Mouse (Mus musculus) limb, embryonic 14.5 days (tissue): Measurements from ENCODE around the gene Ppm1j. TPM values are rescaled to one million over a fixed set of nuclear protein-coding genes. Genes with fewer than 3 reads are reported as not detected.

ENCODE experiments used
- ATAC-seq: fragments of 200-750 bp; cut with Nextera tagmentation; 2 replicates; pipeline ENCODE4 v1.8.0; 2017; ENCODE audit warnings: low read depth, moderate number of reproducible peaks, moderate TSS enrichment; ENCODE audit not compliant: low FRiP score
- DNase-seq: peaks from one replicate; pipeline ENCODE4 v3.0.0-alpha.2; 2015; ENCODE audit warnings: low spot score
- H3K27ac ChIP-seq: fragments of 300-500 bp; sonication (generic); replicated peaks from 2 replicates; pipeline ENCODE4 v1.5.1; 2014; ENCODE audit warnings: low read depth, mild to moderate bottlenecking, low read length, moderate library complexity, mixed read lengths
- H3K27me3 ChIP-seq: fragments of 300-500 bp; sonication (generic); 2 replicates; pipeline ENCODE4 v1.6.1; 2014; ENCODE audit warnings: low read length, mixed read lengths; ENCODE audit not compliant: control insufficient read depth, insufficient read depth
- H3K36me3 ChIP-seq: fragments of 300-500 bp; sonication (generic); 2 replicates; pipeline ENCODE4 v1.6.1; 2014; ENCODE audit warnings: mild to moderate bottlenecking, low read length, moderate library complexity, mixed read lengths; ENCODE audit not compliant: control insufficient read depth, insufficient read depth
- H3K4me1 ChIP-seq: fragments of 300-500 bp; sonication (generic); 2 replicates; pipeline ENCODE4 v1.6.1; 2014; ENCODE audit warnings: antibody characterized with exemption, low read length, mixed read lengths; ENCODE audit not compliant: control insufficient read depth, insufficient read depth
- H3K4me2 ChIP-seq: fragments of 300-500 bp; sonication (generic); replicated peaks from 2 replicates; pipeline ENCODE4 v1.6.1; 2014; ENCODE audit warnings: low read depth, mild to moderate bottlenecking, low read length, moderate library complexity; ENCODE audit not compliant: severe bottlenecking
- H3K4me3 ChIP-seq: fragments of 300-500 bp; sonication (generic); replicated peaks from 2 replicates; pipeline ENCODE4 v1.5.1; 2014; ENCODE audit warnings: low read length
- H3K9ac ChIP-seq: fragments of 300-500 bp; sonication (generic); 2 replicates; pipeline ENCODE4 v1.6.1; 2014; ENCODE audit warnings: mild to moderate bottlenecking, low read depth, low read length, moderate library complexity; ENCODE audit not compliant: severe bottlenecking
- H3K9me3 ChIP-seq: fragments of 300-500 bp; sonication (generic); 2 replicates; pipeline ENCODE4 v1.6.1; 2016; ENCODE audit warnings: low read length; ENCODE audit not compliant: control insufficient read depth
- POLR2A ChIP-seq: fragments of 200-500 bp; IDR thresholded peaks from 2 replicates; pipeline ENCODE4 v1.8.0; 2012; ENCODE audit warnings: inconsistent platforms, mild to moderate bottlenecking, moderate library complexity, borderline replicate concordance; ENCODE audit not compliant: insufficient read depth, insufficient read length; ENCODE audit errors: extremely low read depth
- WGBS: fragments of 180-500 bp; shearing (Covaris S2); extraction: QIAGEN DNeasy Blood & Tissue Kit; methylation state at CpG from one replicate; pipeline ENCODE4 v1.1.7; 2014; 5-methylcytosine and 5-hydroxymethylcytosine counted together
- polyA plus RNA-seq, 2 experiments: library from polyadenylated mRNA; depleted of rRNA in 1 of 2; stranded (reverse) in 1 of 2; unstranded in 1 of 2; fragments of >200 nt; fragmentation: Nextera tagmentation in 1 of 2; extraction: Ambion mirVana in 1 of 2; gene quantifications; 2 replicates each; pipeline versions ENCODE4 v1.2.1 to v1.2.3; 2012 to 2014

Gene Ppm1j
- polyA plus RNA-seq, 2 experiments = 4.4 to 6.5 TPM

DNA sequence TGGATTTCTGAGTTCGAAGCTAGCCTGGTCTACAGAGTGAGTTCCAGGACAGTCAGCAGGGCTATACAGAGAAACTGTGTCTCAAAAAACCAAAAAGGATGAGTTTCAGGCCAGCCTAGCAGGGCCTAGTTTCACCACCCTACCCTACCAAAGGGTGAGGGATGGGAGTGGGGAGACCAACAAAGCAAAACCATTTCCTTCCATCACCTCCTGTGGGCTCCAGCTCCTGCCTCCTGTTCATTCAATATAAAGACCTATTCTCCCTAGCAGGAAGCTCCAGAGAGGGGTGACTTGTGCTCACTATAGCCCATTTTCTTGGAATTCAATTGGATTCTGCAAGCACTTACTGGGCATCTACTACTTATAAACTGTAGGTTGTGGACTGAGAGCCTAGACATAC, 33.9 kb downstream of the Ppm1j start:
- TF ChIP-seq POLR2A = no peak
- Histone ChIP-seq H3K27me3 (no peaks in the 10 kb centered on the region), H3K4me2 (no peak overlapping the region), H3K4me1 (peaks cover 20% of the 10 kb centered on the region), H3K9ac (no peak overlapping the region), H3K4me3 (no peak overlapping the region), H3K9me3 (no peaks in the 10 kb centered on the region), H3K36me3 (peaks cover 7% of the 10 kb centered on the region; the same call in 1 of the 2 replicates), H3K27ac (no peak overlapping the region)
- no peak for ATAC-seq
- 87% methylated on average over 1 of the region's 1 CpGs for WGBS
- no peak for DNase-seq

DNA sequence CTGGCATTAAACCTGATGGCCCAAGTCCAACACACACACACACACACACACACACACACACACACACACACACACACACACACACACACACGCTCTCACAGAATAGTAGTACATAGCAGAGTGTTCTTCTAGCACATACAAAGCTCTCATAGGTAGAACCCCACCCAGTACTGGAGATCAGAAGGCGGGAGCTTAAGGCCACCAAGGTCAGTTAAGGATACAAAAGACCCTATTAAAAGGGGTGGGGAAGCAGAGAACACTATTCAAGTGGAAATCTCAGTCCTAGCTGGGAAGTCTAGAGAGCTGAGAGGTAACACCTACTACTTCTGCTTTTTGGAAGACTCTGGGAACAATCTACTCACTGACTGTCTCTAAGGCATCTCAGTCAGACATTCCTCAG, 34.5 kb downstream of the Ppm1j start:
- DNase-seq = no peak
- Histone ChIP-seq H3K4me1 (peaks cover 20% of the 10 kb centered on the region), H3K27me3 (no peaks in the 10 kb centered on the region), H3K4me2 (no peak overlapping the region), H3K27ac (no peak overlapping the region), H3K9me3 (no peaks in the 10 kb centered on the region), H3K9ac (no peak overlapping the region), H3K36me3 (peaks cover 7% of the 10 kb centered on the region; the same call in 1 of the 2 replicates), H3K4me3 (no peak overlapping the region)
- ATAC-seq = no peak
- TF ChIP-seq POLR2A = no peak
- 86% methylated on average over 2 of the region's 2 CpGs for WGBS

DNA sequence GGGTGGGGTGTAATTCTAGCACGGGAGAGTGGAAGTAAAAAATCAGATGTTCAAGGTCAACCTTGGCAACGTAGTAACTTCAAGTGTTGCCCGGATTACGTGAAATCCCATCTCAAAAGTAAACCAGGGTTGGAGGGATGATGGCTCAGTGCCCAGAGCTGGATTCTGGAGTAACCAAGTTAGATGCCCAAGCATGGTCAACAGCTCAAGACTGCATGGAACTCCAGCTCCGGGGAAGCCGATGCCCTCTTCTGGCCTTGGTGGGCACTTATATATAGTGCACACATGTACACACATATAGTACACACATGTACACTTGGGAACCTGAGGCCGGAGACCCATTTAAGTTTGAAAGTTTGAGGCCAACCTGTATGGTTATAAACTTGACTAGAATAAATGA, 35.3 kb downstream of the Ppm1j start:
- TF ChIP-seq POLR2A = no peak
- peaks cover 7% of the 10 kb centered on the region; the same call in 1 of the 2 replicates for H3K36me3 ChIP-seq
- H3K27me3 ChIP-seq = no peaks in the 10 kb centered on the region
- ATAC-seq (no peak), DNase-seq (no peak)
- no peak overlapping the region for H3K9ac ChIP-seq
- no peak overlapping the region for H3K27ac ChIP-seq
- no peaks in the 10 kb centered on the region for H3K9me3 ChIP-seq
- 94% methylated on average over 7 of the region's 7 CpGs for WGBS
- H3K4me1 ChIP-seq = peaks cover 20% of the 10 kb centered on the region
- H3K4me3 ChIP-seq = no peak overlapping the region
- no peak overlapping the region for H3K4me2 ChIP-seq

DNA sequence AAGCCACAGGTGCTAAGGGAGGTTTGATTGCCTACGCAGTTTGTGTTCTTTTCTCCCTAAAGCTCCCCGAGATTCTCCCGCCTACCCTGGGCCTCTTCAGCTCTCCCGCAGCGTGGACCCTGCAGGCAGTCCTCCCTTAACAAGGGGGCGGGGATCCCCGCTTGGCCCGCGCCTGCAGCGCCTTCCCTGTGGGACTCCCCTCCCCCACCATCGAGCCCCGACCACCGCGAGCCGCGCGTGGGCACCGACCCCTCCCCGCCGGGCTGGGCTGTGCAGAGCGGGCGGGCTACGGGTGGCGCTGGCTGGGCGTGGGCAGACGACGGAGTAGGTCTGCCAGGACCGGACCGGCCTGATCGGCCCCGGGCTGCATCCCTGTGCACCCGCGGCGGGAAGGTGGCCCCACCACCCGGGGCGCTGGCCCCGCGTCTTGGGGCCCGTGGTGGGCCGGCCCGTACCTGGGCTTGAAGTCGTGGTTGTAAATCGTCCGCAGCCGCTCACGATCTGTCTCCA, 36.7 kb downstream of the Ppm1j start:
- Histone ChIP-seq H3K4me2 (peak overlapping the region; percentile 57), H3K9ac (peak overlapping the region; percentile 96), H3K9me3 (no peaks in the 10 kb centered on the region), H3K27ac (peak overlapping the region; percentile 94), H3K4me1 (peaks cover 20% of the 10 kb centered on the region), H3K27me3 (no peaks in the 10 kb centered on the region), H3K36me3 (peaks cover 17% of the 10 kb centered on the region; the same call in 1 of the 2 replicates), H3K4me3 (peak overlapping the region; percentile 86)
- WGBS = under 1% methylated on average over 17 of the region's 46 CpGs
- ATAC-seq (peak; percentile 61), DNase-seq (peak; percentile 63)
- TF ChIP-seq POLR2A = no peak

DNA sequence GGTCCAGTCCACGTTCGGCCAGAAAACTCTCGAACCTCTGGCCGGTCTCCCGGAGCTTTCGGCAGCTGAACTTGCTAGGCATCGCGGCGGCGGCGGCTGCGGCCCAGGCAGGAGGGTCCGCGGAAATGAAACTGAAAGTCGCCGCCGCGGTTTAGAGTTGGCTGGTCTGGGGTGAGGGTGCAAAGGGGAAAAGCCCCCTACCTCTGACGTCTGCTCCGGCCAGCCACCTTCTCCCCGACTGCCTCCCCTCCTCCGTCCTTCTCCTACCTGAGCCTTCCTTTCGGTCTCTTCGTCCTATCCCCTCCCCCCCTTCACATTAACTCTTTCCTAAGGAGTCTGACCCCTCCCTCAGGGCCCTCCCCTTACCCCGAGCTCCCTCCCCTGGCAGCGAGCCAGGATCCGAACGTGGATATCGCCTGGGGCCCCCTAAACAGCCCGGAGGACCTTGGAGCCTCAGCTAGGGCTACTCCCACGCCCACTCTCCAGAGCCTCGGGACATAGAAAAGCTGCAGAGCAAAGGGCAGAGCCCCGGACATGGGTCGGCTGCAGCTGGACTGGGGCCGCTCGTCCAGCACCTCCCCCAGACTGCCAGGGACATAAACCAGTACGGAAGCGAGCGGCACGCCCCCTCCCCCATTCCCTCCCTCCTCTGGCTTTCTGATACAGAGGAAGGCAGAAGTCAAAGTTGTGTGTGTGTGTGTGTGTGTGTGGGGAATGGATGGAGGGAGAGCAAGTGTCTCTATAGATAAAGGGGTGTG, 37.3 kb downstream of the Ppm1j start, which contains the start of gene Mov10:
Mov10 (minus strand) TSS at position 573 of the 758 bp plus-strand sequence.
- peak; percentile 79 for ATAC-seq
- under 1% methylated on average over 28 of the region's 40 CpGs for WGBS

More for the DNA sequence above, 37.3 kb downstream of the Ppm1j start, which contains the start of gene Mov10:
- Histone ChIP-seq H3K4me3 (peak within 1 kb of the TSS; percentile 86), H3K36me3 (peaks cover 18% of the 10 kb centered on the region; the same call in 1 of the 2 replicates), H3K4me1 (peaks cover 20% of the 10 kb centered on the region), H3K27me3 (no peaks in the 10 kb centered on the region), H3K27ac (peak within 1 kb of the TSS; percentile 94), H3K9ac (peak within 1 kb of the TSS; percentile 96), H3K4me2 (peak within 1 kb of the TSS; percentile 57), H3K9me3 (no peaks in the 10 kb centered on the region)
- DNase-seq = peak; percentile 81
- 0 out of 2 replicates have a peak, but pooled peaks have one; percentile 11 for TF ChIP-seq POLR2A
